Mouse (Mus musculus): ENCODE measurements around the gene Arhgap8.

Arhgap8 gene

GRCm38 (mm10) chr15:84719791-84720190 is at the start of gene Arhgap8:
TSS of gene Arhgap8 (plus strand) at chr15:84720052.
- in situ Hi-C loops (cut with MboI; ENCODE audit: unreplicated experiment in 2 of 2) = no loop called here

GRCm38 (mm10) chr15:84670657-84671055 is 49.2 kb upstream of the Arhgap8 start:
- in situ Hi-C loops (cut with MboI; ENCODE audit: unreplicated experiment in 2 of 2) = loop anchor here in 1 of 2 experiments (10.0 kb wide), 1 partner anchor 394 kb away; no protein-coding TSS in a partner anchor

- in situ Hi-C loops (cut with MboI; ENCODE audit: unreplicated experiment in 2 of 2) = loop anchor here in 1 of 2 experiments (10.0 kb wide), 1 partner anchor 393 kb away; no protein-coding TSS in a partner anchor
Measured at GRCm38 (mm10) chr15:84671401-84672307, 48.2 kb upstream of the Arhgap8 start.

- in situ Hi-C loops (cut with MboI; ENCODE audit: unreplicated experiment in 2 of 2) = loop anchor here in 1 of 2 experiments (10.0 kb wide), 1 partner anchor 393 kb away; no protein-coding TSS in a partner anchor
Measured at GRCm38 (mm10) chr15:84672308-84672615, 47.6 kb upstream of the Arhgap8 start.

GRCm38 (mm10) chr15:84672616-84673015 is 47.2 kb upstream of the Arhgap8 start:
- in situ Hi-C loops (cut with MboI; ENCODE audit: unreplicated experiment in 2 of 2) = loop anchor here in 1 of 2 experiments (10.0 kb wide), 1 partner anchor 392 kb away; no protein-coding TSS in a partner anchor

- in situ Hi-C loops (cut with MboI; ENCODE audit: unreplicated experiment in 2 of 2) = loop anchor here (5.0 to 25.0 kb wide), 4 partner anchors 83 to 1538 kb away; partner anchors contain the start of genes Tbc1d22a (in 2 of the 2), Gm29666 (in 1 of the 2) and Nup50 (in 1 of the 2)
Measured at GRCm38 (mm10) chr15:84674329-84675067, 45.4 kb upstream of the Arhgap8 start.

GRCm38 (mm10) chr15:84675317-84675716 is 44.5 kb upstream of the Arhgap8 start:
- in situ Hi-C loops (cut with MboI; ENCODE audit: unreplicated experiment in 2 of 2) = loop anchor here (5.0 to 25.0 kb wide), 4 partner anchors 82 to 1537 kb away; partner anchors contain the start of genes Tbc1d22a (in 2 of the 2), Gm29666 (in 1 of the 2) and Nup50 (in 1 of the 2)

GRCm38 (mm10) chr15:84677943-84678342 is 41.9 kb upstream of the Arhgap8 start:
- in situ Hi-C loops (cut with MboI; ENCODE audit: unreplicated experiment in 2 of 2) = loop anchor here (5.0 to 25.0 kb wide), 4 partner anchors 79 to 1534 kb away; partner anchors contain the start of genes Tbc1d22a (in 2 of the 2), Gm29666 (in 1 of the 2) and Nup50 (in 1 of the 2)

GRCm38 (mm10) chr15:84679090-84679489 is 40.8 kb upstream of the Arhgap8 start:
- in situ Hi-C loops (cut with MboI; ENCODE audit: unreplicated experiment in 2 of 2) = loop anchor here (5.0 to 25.0 kb wide), 4 partner anchors 78 to 1533 kb away; partner anchors contain the start of genes Tbc1d22a (in 2 of the 2), Gm29666 (in 1 of the 2) and Nup50 (in 1 of the 2)

- in situ Hi-C loops (cut with MboI; ENCODE audit: unreplicated experiment in 2 of 2) = loop anchor here (5.0 to 25.0 kb wide), 5 partner anchors 78 to 1533 kb away; partner anchors contain the start of genes Gm29666 (in 2 of the 2), Nup50 (in 2 of the 2) and Tbc1d22a (in 2 of the 2)
Measured at GRCm38 (mm10) chr15:84679794-84680193, 40.1 kb upstream of the Arhgap8 start.

- in situ Hi-C loops (cut with MboI; ENCODE audit: unreplicated experiment in 2 of 2) = loop anchor here (10.0 to 25.0 kb wide), 2 partner anchors 244 to 1532 kb away; partner anchors contain the start of genes Tbc1d22a (in 2 of the 2), Gm29666 (in 1 of the 2) and Nup50 (in 1 of the 2)
Measured at GRCm38 (mm10) chr15:84680545-84681454, 39.1 kb upstream of the Arhgap8 start.

GRCm38 (mm10) chr15:84681455-84682193 is 38.2 kb upstream of the Arhgap8 start:
- in situ Hi-C loops (cut with MboI; ENCODE audit: unreplicated experiment in 2 of 2) = loop anchor here (10.0 to 25.0 kb wide), 2 partner anchors 243 to 1531 kb away; partner anchors contain the start of genes Tbc1d22a (in 2 of the 2), Gm29666 (in 1 of the 2) and Nup50 (in 1 of the 2)

GRCm38 (mm10) chr15:84682206-84682605 is 37.6 kb upstream of the Arhgap8 start:
- in situ Hi-C loops (cut with MboI; ENCODE audit: unreplicated experiment in 2 of 2) = loop anchor here (10.0 to 25.0 kb wide), 2 partner anchors 243 to 1530 kb away; partner anchors contain the start of genes Tbc1d22a (in 2 of the 2), Gm29666 (in 1 of the 2) and Nup50 (in 1 of the 2)

- in situ Hi-C loops (cut with MboI; ENCODE audit: unreplicated experiment in 2 of 2) = loop anchor here (10.0 to 25.0 kb wide), 2 partner anchors 242 to 1529 kb away; partner anchors contain the start of genes Tbc1d22a (in 2 of the 2), Gm29666 (in 1 of the 2) and Nup50 (in 1 of the 2)
Measured at GRCm38 (mm10) chr15:84682821-84683220, 37.0 kb upstream of the Arhgap8 start.

- in situ Hi-C loops (cut with MboI; ENCODE audit: unreplicated experiment in 2 of 2) = loop anchor here (10.0 to 25.0 kb wide), 2 partner anchors 240 to 1528 kb away; partner anchors contain the start of genes Tbc1d22a (in 2 of the 2), Gm29666 (in 1 of the 2) and Nup50 (in 1 of the 2)
Measured at GRCm38 (mm10) chr15:84684520-84684919, 35.3 kb upstream of the Arhgap8 start.

- in situ Hi-C loops (cut with MboI; ENCODE audit: unreplicated experiment in 2 of 2) = loop anchor here (10.0 to 25.0 kb wide), 2 partner anchors 239 to 1527 kb away; partner anchors contain the start of genes Tbc1d22a (in 2 of the 2), Gm29666 (in 1 of the 2) and Nup50 (in 1 of the 2)
Measured at GRCm38 (mm10) chr15:84685417-84685816, 34.4 kb upstream of the Arhgap8 start.

- in situ Hi-C loops (cut with MboI; ENCODE audit: unreplicated experiment in 2 of 2) = loop anchor here (10.0 to 25.0 kb wide), 2 partner anchors 237 to 1524 kb away; partner anchors contain the start of genes Tbc1d22a (in 2 of the 2), Gm29666 (in 1 of the 2) and Nup50 (in 1 of the 2)
Measured at GRCm38 (mm10) chr15:84687904-84688303, 31.9 kb upstream of the Arhgap8 start.
